Mouse (Mus musculus): ENCODE data around the gene Mfsd5. TPM values are rescaled to one million over a fixed set of nuclear protein-coding genes. Genes with fewer than 3 reads are reported as not detected.

Gene Mfsd5
- total and polyA plus RNA-seq, 3 experiments, result 56.3 to 115 (median 83.6) TPM

GRCm38 (mm10) chr15:102239851-102240250 lies 39.4 kb upstream of the Mfsd5 start:
- TF ChIP-seq MEF2A (IDR thresholded peaks at IDR 0.05; ENCODE audit: extremely low read depth, insufficient replicate concordance, low read depth, low read length, poor library complexity, severe bottlenecking) (no peak), ELF1 (IDR thresholded peaks at IDR 0.05; ENCODE audit: low read depth, low read length) (no peak)
- Histone ChIP-seq H3K9me3 (replicated peaks; ENCODE audit: insufficient read depth, low read length) (no peaks in the 10 kb centered on the region), H3K27me3 (ENCODE audit: control insufficient read depth in 1 of 2, insufficient read depth in 2 of 2, low read length in 2 of 2) (peaks cover under 1 to 3% of the 10 kb centered on the region in 2 experiments; a peak in 3 of 4 replicates), H3K9ac (ENCODE audit: control insufficient read depth, low read depth, low read length, poor library complexity, severe bottlenecking) (no peak overlapping the region), H3K79me2 (ENCODE audit: control insufficient read depth, insufficient read depth, low read length, poor library complexity) (no peaks in the 10 kb centered on the region), H3K27ac (ENCODE audit: control insufficient read depth, low read depth, low read length) (no peak overlapping the region), H3K4me3 (ENCODE audit: control insufficient read depth in 1 of 2, insufficient read depth in 1 of 2, low read depth in 2 of 2, low read length in 2 of 2) (no peak overlapping the region), H3K4me1 (ENCODE audit: control insufficient read depth in 1 of 2, insufficient read depth in 2 of 2, low read length in 2 of 2) (peaks cover 0 to 14% of the 10 kb centered on the region in 2 experiments; a peak in 3 of 4 replicates), H3K36me3 (ENCODE audit: control insufficient read depth in 1 of 2, insufficient read depth in 2 of 2, low read length in 2 of 2) (peaks cover 0 to 7% of the 10 kb centered on the region in 2 experiments; a peak in 2 of 4 replicates)
- no peak for DNase-seq (ENCODE audit: low read depth, low spot score)

GRCm38 (mm10) chr15:102240607-102241006 lies 38.6 kb upstream of the Mfsd5 start:
- Histone ChIP-seq H3K9ac (ENCODE audit: control insufficient read depth, low read depth, low read length, poor library complexity, severe bottlenecking) (no peak overlapping the region), H3K27ac (ENCODE audit: control insufficient read depth, low read depth, low read length) (no peak overlapping the region), H3K9me3 (replicated peaks; ENCODE audit: insufficient read depth, low read length) (no peaks in the 10 kb centered on the region), H3K27me3 (ENCODE audit: control insufficient read depth in 1 of 2, insufficient read depth in 2 of 2, low read length in 2 of 2) (peaks cover 5 to 8% of the 10 kb centered on the region in 2 experiments; a peak in 3 of 4 replicates), H3K79me2 (ENCODE audit: control insufficient read depth, insufficient read depth, low read length, poor library complexity) (no peaks in the 10 kb centered on the region), H3K4me3 (ENCODE audit: control insufficient read depth in 1 of 2, insufficient read depth in 1 of 2, low read depth in 2 of 2, low read length in 2 of 2) (no peak overlapping the region), H3K4me1 (ENCODE audit: control insufficient read depth in 1 of 2, insufficient read depth in 2 of 2, low read length in 2 of 2) (peaks cover 3 to 21% of the 10 kb centered on the region in 2 experiments), H3K36me3 (ENCODE audit: control insufficient read depth in 1 of 2, insufficient read depth in 2 of 2, low read length in 2 of 2) (peaks cover 0 to 7% of the 10 kb centered on the region in 2 experiments; a peak in 2 of 4 replicates)
- DNase-seq (ENCODE audit: low read depth, low spot score), result no peak
- no peak for TF ChIP-seq UBTF (IDR thresholded peaks at IDR 0.05; ENCODE audit: borderline replicate concordance, insufficient read depth, low read depth, low read length)
- TF ChIP-seq NELFE (IDR thresholded peaks at IDR 0.05; ENCODE audit: low read depth, low read length), result no peak
- TF ChIP-seq MYB (IDR thresholded peaks at IDR 0.05; ENCODE audit: low read depth, low read length), result no peak
- no peak for TF ChIP-seq SIN3A (IDR thresholded peaks at IDR 0.05; ENCODE audit: low read length)
- TF ChIP-seq ZNF384 (IDR thresholded peaks at IDR 0.05; ENCODE audit: low read depth, low read length), result no peak
- TF ChIP-seq ZMIZ1 (IDR thresholded peaks at IDR 0.05; ENCODE audit: low read depth, low read length), result no peak
- no peak for TF ChIP-seq POLR2AphosphoS5 (IDR thresholded peaks at IDR 0.05; ENCODE audit: borderline replicate concordance, low read depth, low read length)
- TF ChIP-seq KAT2A (conservative IDR thresholded peaks at IDR 0.05; ENCODE audit: low read depth, low read length), result no peak
- TF ChIP-seq POLR2AphosphoS2 (IDR thresholded peaks at IDR 0.05; ENCODE audit: low read length), result no peak
- TF ChIP-seq TAL1 (IDR thresholded peaks at IDR 0.05; ENCODE audit: low read length), result no peak
- no peak for TF ChIP-seq E2F4 (IDR thresholded peaks at IDR 0.05; ENCODE audit: borderline replicate concordance, low read depth, low read length)
- TF ChIP-seq CHD1 (IDR thresholded peaks at IDR 0.05; ENCODE audit: low read depth, low read length), result no peak
- no peak for TF ChIP-seq MAZ (IDR thresholded peaks at IDR 0.05; ENCODE audit: low read depth, low read length)
- TF ChIP-seq MYC (IDR thresholded peaks at IDR 0.05; ENCODE audit: low read depth, low read length), result no peak
- TF ChIP-seq EP300 (IDR thresholded peaks at IDR 0.05; ENCODE audit: low read depth in 1 of 2, low read length in 2 of 2), result no peak
- no peak for TF ChIP-seq USF1 (IDR thresholded peaks at IDR 0.05; ENCODE audit: low read depth, low read length)
- TF ChIP-seq MAX (IDR thresholded peaks at IDR 0.05; ENCODE audit: low read length), result no peak
- no peak for TF ChIP-seq MXI1 (IDR thresholded peaks at IDR 0.05; ENCODE audit: low read depth, low read length)

All from MEL (cell line).